Mouse (Mus musculus) heart, postnatal 36 days (tissue): ENCODE results near the gene Kmt5b. TPM values are rescaled to one million over a fixed set of nuclear protein-coding genes. Genes with fewer than 3 reads are reported as not detected.

Experiments used
- DNase-seq, 2 experiments: peaks; one replicate each; pipeline ENCODE4 v3.0.0; 2021 to 2022
- intact Hi-C: fragments of 180-260 bp; cut with DNase I; formaldehyde crosslinking; loops from one replicate; pipeline ENCODE4 v1.15.1; 2025
- total RNA-seq, 2 experiments: library from RNA; stranded (reverse); gene quantifications; 2 replicates each; pipeline ENCODE4 v1.2.3; 2021

The Kmt5b gene
- 10 to 100 TPM; 31.0 to 34.2 TPM for total RNA-seq

DNA sequence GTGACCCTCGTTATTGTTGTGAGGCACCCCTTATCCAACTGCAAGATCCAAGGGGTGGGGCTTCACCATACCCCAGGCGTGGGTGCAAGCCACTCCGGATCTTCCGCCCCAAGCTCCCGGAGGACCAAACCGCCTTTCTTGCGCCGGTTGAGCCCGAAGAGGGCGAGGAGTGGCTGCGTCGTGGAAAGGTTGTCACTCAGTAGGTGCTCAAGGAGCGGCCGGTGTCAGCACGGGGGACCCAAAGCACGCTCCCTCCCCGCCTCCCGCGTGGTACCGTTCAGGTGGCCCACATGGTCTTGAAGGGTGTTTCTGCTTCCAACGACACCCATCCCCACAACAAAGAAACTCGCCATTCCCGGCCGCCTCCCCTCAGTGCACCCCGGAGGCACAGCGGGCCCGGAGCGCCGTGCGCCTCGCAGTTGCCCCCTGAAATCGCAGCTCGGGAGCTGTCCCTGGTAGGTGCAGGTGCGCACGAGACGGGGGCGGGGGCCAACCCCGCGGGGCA lies at the start of gene Kmt5b:
Gene Kmt5b, plus strand, starts transcription at position 146 of the 505 bp plus-strand sequence.
- intact Hi-C loops = loop anchor here (2.0 to 5.0 kb wide), 2 partner anchors 43 to 145 kb away; partner anchors contain the start of gene Ndufs8
- DNase-seq = no peak

DNA sequence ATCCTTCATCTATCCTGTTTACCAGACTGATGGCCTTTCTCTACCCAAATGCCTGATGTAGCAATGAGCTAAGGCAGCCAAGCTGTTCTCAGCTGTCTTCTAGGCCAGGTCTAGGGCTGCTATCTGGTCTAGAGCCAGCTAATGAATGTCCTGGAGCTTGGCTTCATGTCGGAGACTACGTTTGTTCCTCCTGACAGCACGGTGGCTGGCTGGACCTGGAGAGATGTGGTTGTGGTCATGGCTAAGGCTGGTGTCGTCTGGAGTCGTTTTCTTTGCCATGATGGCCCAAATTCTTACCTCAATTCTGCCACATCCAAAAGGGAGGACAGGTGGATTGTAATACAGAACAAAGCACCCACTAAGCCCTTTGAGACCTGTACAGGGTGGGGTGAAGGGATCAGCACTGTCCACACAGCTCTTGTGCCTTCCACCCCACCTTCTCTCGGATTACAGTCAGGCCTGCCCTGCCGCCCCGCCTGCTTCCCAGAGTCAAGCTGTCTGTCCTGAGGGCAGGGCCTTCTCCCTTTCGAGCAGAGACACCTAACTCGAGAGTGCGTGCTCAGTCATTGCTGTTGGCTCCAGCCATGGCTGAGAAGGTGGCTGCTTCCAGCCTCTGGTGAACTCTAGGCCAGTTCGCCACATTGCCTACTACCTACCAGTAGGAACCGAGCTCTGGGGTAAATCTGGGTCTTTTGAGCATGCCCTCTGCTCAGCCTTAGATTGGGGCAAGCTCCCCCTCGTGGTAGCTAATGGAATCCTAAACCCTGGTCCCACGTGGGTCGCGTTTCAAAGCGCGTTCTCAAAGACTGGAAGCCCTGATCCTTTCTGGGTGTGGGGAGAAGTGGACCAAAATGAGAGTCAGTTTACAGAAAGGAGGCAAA lies 48.5 kb upstream of the Kmt5b start:
- DNase-seq = peak; percentile 70
- intact Hi-C loops = loop anchor here (2.0 kb wide), 2 partner anchors 20 to 96 kb away; no protein-coding TSS in a partner anchor

DNA sequence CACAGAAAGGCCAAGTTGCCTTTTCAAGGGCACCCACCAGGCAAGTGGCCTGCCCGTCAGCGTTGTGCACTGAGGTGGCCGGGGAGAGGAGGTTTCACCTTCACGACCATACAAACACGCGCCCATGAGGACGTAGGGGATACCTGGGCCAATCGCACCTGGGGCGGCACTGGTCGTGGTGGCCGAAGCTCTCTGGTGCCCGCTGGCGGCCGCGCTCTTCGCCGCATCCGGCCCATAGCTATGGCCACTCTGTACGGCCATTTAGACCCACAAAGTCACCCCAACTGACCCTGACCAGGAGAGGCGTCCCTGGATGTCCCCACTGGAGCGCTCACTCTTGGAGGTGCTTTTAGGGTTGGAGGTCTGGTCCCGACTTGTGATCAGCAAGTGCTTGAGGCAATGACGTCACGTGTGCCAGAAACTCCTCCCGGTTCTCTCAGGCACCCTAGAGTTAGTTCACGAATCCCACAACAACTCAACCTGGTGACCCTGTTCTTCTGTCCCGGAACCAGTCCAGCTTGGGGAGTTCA lies 47.8 kb upstream of the Kmt5b start:
- DNase-seq = peak; percentile 77 to 78
- intact Hi-C loops = loop anchor here (2.0 kb wide), 2 partner anchors 21 to 97 kb away; no protein-coding TSS in a partner anchor

DNA sequence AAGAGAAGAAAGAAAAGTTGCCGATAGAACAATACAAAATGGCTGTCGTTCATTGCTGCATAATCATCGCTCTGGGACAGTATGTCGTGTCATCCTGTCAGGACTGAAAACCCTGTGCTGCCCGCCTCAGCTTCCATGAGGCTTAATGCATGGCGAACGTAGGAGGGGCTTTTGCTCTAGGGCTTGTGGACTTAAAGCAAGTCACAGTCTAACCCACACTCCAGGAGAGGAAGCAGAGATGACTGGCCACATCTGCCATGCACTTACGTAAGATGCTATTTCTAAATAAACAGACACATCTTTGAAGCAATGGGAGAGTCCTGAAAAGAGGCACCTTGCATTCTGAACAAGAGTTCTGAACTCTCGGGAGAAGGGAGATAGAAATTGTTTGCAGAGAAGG lies 44.1 kb upstream of the Kmt5b start:
- DNase-seq = no peak
- intact Hi-C loops = loop anchor here (5.0 kb wide), 1 partner anchor 259 kb away; no protein-coding TSS in a partner anchor

DNA sequence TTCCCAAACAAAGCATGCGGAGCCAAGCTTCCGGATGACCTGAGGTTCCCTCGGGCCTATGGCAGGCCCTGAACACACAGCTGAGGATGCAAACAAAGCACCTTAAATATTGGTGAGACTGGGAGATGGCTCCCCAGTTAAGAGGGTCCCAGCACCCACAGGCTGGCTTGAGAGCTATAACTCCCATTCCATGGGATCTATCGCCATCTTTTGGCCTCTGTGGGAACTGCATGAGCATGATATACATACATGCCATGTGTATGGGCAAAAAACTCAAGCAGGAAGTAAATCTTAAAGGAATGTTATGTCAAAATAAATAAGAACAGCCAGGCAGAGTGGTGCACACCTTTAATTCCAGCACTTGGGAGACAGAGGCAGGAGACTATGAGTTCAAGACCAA lies 43.3 kb upstream of the Kmt5b start:
- peak in 1 of 2 experiments; percentile 56 for DNase-seq
- intact Hi-C loops = loop anchor here (2.0 to 5.0 kb wide), 2 partner anchors 43 to 258 kb away; partner anchors contain the start of gene Kmt5b

DNA sequence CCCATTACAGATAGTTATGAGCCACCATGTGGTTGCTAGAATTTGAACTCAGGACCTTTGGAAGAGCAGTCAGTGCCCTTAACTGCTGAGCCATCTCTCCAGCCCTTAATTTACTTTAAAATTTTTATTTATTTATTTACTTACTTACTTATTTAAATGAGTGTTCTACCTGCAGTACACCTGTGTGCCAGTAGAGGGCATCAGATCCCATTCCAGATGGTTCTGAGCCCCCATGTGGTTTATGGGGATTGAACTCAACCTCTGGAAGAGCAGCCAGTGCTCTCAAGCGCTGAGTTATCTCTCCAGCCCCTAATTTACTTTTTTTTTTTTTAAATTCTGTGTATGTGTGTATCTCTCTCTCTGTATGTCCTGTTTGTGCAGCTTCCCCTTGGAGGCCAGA lies 42.4 kb upstream of the Kmt5b start:
- intact Hi-C loops = loop anchor here (2.0 to 5.0 kb wide), 2 partner anchors 42 to 258 kb away; partner anchors contain the start of gene Kmt5b
- DNase-seq = peak; percentile 68 to 81

DNA sequence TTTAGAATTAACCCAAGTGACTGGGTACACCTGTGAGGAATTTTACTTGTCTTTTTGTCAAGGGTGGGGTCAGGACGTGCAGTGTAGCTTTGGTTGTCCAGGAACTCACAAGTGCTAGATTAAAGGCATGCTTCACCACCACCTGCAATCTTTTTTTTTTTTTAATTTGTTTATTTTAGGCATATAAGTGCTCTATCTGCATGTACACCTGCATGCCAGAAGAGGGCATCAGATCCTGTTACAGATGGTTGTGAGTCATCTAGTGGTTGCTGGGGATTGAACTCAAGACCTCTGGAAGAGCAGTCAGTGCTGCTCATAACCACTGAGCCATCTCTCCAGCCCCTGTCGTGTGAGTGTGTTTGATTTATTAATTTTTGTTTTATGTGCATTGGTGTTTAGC lies 38.3 kb upstream of the Kmt5b start:
- DNase-seq = no peak
- intact Hi-C loops = no loop called here

DNA sequence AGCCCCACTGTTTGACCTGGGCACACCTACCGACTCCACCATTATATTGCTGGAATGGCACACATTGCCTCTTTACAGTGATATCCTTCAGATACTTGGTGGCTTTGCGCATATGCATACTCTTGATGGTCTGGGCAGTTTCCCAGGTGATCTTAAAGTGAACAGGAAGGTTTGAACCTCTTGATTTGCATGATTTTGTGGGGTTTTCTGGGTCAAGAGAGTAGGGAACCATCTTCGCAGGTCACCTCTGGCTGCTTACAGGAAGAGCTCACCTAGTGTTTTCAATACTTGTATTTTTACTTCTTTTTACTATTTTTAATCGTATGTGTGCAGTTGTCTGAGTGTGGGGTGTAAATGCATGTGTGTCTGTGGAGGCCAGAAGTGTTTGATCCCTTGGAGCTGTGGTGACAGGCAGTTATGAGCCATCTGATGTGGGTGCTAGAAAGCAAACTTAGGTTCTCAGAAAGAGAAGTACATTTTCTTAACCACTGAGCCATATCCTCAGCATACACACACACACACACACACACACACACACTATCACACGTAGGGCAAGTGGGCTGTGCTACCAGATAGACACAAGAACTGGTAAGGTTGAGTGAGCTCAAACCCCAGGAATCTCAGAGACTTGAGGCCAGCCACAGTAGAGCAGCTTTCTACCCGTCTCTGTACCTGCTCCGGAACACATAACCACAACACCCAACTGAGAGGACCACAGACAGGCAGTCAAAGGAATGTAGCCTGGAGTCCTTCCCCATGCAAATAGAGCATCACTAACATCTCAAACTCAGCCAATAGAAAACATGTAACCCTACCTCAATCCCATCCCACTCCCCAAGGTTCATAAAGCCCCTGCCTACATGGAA lies 36.2 kb upstream of the Kmt5b start:
- intact Hi-C loops = no loop called here
- no peak for DNase-seq

DNA sequence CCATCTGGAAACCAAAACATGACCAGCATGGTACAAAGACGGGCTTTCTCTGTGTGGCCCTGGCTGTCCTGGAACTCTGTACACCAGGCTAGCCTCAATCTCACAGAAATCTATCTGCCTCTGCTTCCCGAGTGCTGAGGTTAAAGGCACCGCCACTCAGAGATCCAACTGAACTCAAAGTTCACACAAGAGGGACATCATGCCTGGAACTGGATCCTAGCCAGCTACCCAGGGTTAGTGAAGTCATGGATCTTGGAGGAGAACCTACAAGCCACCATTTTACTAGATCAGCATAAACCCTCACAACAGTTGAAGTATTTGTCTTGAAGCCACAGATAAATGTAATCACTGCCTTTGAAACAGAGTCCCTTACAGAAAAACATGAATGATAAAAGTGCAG lies 31.2 kb upstream of the Kmt5b start:
- no peak for DNase-seq
- intact Hi-C loops = no loop called here

DNA sequence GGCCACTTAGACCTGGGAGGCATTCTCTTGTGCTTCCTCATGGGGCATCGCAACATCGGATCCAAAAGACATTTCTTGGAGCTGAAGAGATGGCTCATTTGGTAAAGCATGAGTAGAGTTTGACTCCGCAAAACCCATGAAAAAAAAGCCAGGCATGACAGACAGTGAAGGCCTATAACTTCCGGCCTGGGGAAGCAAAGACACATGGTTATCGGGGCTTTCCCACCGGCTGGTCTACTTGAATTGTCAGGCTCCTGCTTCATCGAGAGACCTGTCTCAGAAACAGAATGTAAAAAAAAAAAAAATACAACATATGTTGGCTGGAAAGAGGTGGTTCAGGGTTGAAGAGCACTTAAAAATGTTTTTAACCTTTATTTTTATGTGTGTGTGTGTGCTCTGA lies 27.6 kb upstream of the Kmt5b start:
- DNase-seq = no peak
- intact Hi-C loops = no loop called here

DNA sequence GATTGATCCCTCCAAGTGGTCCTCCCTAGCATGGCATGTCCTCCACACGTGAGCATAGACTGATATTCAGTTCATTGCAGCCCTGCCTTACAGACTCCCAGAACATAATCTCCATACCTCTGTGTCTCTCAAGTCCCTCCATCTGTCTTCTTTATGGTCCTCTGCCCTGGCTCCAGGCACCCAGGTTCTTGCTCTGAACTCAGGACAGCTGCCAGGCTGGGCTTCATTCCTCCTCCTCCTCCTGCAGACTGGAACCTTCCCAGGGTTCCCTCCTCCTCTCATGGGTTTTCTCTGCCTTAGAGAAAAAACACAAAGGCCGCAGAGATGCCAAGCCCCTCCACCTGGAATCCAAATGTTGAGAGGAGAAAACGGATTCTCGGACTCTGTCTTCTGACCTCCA lies 24.5 kb upstream of the Kmt5b start:
- DNase-seq = no peak
- intact Hi-C loops = no loop called here

DNA sequence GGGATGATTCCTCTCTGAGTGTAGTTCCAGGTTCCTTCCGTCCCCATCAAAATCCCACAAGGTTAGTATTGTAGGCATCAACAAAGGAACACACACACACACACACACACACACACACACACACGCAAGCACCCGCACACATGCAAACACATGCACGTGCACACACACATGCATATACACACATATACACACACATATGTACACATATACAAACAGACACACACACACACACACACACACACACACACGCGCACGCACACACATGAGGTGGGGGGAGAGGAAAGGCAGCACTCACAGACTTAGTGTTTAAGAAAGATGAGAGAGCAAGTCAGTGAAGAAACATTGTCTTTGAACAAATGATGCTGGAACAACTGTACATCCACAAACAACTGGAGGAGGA lies 23.9 kb upstream of the Kmt5b start:
- no peak for DNase-seq
- intact Hi-C loops = no loop called here

DNA sequence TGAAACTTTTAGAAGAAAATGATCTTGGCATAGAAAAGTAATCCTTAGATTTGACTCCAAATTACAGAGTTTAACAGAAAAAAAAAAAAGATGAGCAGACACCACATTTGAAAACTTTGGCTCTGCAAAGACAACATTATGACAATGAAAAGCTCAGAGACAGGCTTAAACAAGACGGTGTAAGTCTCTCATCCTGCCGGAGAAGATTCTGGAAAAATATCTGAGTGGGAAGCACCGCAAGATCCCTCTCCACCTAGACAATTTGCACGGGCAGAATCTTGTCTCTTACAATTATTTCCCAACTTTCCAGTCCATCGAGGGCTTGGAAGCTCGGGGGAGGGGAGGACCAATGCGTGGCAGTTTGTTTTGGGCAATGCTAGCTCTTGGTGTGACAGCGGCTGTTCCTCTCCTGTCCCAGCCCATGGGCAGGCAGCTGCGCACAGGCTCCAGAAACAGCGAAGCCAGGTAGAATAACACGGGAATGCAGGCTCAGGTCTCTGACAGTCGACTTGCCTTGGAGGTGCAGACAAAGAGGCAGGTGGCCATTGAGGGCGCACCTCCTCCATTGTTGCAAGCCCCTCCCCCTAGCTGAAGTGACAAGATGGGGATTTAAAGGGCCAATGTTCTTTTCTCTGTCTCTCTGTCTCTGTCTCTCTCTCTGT lies 23.2 kb upstream of the Kmt5b start:
- intact Hi-C loops = no loop called here
- peak; percentile 43 to 57 for DNase-seq

DNA sequence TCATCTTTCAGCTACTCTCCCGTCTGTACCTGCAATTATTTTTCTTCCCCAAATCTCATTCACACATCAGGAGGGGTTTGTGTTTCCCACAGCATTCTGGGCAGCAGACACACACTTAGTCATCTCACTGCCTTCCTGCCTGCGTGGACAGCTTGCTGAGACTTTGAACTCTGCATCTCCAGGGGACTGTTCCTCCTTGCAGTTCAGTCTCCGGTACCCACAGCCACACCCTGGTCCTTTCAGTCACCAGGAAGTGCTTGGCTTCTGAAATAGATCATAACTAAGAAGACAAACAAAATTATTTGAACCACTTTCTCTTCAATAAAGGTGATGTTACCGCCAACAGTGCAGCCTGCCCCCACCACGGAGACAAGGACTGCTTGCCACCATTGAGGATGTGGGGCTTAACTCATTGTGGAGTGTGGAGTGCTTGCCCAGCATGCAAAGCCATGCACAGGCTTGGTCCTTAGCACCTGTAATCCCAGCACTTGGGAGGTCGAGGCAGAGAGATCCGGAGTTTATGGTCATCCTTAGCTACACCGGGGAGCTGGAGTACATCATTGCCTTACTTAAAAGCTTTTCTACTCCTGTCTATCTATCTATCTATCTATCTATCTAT lies 14.5 kb upstream of the Kmt5b start:
- DNase-seq = no peak
- intact Hi-C loops = no loop called here

DNA sequence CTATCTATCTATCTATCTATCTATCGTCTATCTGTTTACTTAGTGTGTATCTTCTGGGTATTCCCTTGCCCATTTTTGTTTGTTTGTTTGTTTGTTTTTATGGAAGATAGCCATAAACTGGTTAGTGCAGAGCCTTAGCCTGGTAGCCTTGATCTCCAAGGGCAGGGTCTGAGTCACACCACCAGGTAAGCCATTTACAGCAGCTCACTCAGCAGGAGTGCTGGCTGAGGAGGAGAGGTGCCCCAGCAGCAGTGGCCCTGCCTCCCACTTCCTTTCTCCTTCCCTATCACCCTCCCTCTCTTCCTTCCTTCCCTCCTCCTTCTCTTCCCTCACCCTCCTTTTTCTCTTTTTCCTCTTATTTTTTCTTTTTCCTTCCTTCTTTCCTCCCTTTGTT lies 14.0 kb upstream of the Kmt5b start:
- no peak for DNase-seq
- intact Hi-C loops = no loop called here

DNA sequence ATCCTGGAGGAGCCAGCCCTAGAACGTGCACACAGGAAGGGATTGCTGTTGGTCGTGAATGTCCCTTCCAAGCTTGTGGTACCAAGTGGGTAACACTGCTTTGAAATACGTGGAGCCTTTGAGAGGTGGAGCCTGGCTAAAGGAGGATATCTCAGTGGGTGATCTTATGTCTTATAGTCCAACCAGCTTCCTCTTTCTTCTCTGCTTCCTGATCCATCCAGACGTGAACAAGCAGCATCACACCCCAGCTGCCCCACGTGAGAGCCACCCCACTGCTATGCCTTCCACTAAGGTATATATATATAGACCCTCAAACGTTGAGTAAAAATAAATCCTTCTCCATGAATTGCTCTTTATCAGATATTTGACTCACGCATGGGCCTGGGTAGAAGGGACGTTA lies 13.5 kb upstream of the Kmt5b start:
- intact Hi-C loops = no loop called here
- no peak for DNase-seq

DNA sequence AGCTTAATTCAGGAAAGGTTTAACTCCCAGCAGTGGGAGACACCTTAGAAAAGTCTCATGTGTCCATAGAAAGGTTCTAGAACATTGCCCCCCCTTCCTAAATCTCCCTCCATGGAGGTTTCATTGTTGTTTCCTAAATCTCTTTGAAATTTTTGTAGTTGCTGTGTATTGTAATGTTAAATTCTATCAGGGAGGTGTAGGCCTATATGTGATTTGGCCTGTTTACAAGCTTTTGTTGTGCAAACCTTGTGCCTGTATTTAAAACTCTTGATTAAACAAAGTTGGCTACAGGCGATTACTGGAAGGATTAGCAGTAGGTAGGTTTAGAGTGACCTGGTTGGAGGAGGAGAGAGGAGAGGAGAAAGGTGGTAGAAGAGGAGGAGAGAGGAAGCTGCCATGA lies 9.4 kb upstream of the Kmt5b start:
- intact Hi-C loops = no loop called here
- no peak for DNase-seq

DNA sequence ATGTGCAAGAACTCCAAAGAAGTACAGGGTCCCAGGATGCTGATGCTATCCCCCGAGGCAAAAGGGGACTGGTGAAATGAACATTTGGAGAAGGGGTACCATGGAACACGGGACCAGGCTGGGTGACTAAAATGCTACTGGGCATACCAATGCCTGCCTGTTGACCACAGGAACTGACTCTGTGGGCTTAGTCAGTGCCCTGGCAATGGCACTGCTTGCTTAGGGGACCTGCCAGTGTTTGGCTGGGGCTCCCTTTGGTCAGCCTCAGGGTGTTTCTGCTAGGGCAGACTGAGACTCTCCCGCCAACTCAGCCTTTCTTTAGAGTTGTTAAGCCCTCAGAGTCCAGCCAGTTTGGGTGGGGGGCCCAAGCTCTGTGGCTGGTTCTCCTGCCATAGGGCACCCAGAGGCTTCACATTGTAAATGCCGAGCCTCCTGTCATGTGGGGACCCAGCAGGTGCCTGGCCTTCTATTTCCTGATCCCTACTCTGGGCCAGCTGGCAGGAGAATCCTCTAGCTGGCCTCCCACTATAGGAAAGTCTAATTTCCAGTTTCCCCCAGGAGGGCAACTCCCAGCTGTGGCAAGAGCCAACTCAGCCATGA lies 1.9 kb upstream of the Kmt5b start:
- intact Hi-C loops = loop anchor here (5.0 kb wide), 1 partner anchor 147 kb away; the partner anchor contains the start of gene Ndufs8
- DNase-seq = no peak

DNA sequence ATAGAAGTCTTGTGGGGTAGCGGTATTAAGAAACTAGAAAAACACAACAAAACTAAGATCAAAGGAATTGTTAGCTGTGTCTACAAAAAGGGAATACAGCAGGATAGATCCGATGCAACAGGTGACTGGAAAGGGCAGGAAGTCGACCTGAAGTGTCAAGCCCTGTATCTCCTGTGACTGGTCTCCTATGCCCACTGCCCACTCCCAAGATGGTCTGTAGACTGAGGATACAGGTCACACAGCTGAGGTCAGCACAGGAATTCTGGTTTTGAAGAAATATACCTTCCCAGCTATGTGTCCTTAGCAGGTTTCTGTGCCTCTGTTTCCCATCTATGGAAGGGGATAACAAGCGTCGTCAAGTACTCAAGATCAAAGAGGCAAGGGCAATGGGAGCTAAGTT lies 843 bp upstream of the Kmt5b start:
- intact Hi-C loops = loop anchor here (2.0 to 5.0 kb wide), 2 partner anchors 42 to 146 kb away; partner anchors contain the start of gene Ndufs8
- DNase-seq = no peak
